Mouse (Mus musculus) megakaryocyte, adult 5-6 weeks (primary cell): Measurements from ENCODE around the gene Stum. TPM values are rescaled to one million over a fixed set of nuclear protein-coding genes. Genes with fewer than 3 reads are reported as not detected.
"Not testable (repeated sequence)": the region's sequence is repeated elsewhere in the genome, so short reads cannot be mapped to it uniquely, and the experiment has no call there.

Source experiments
- ATAC-seq: 2 replicates; pipeline ENCODE4 v1.8.0; 2016; ENCODE audit warnings: mild to moderate bottlenecking, inconsistent platforms; ENCODE audit not compliant: poor library complexity, severe bottlenecking
- total RNA-seq, 2 experiments: library from RNA; stranded (forward) in 1 of 2; stranded (reverse) in 1 of 2; fragments of 153-499, 151-499 nt in 1 of 2; fragments of 221-1000, 200-1000 nt in 1 of 2; gene quantifications; 2 replicates each; pipeline versions ENCODE4 v1.2.3 to v1.2.4; 2015 to 2017

Stum gene
- total RNA-seq (2015) = not detected in 2 replicates
- not detected in 2 replicates for total RNA-seq (2017)

- ATAC-seq = peak; percentile 92
Measured at GRCm38 (mm10) chr1:180483399-180484291, at the start of gene Stum. Stum (minus strand) TSS chr1:180483504.

- ATAC-seq = no peak
Measured at GRCm38 (mm10) chr1:180532671-180533070, 49.4 kb upstream of the Stum start.

GRCm38 (mm10) chr1:180530457-180531263 lies 47.4 kb upstream of the Stum start:
- no peak for ATAC-seq

GRCm38 (mm10) chr1:180529847-180530246 lies 46.5 kb upstream of the Stum start:
- ATAC-seq = no peak

GRCm38 (mm10) chr1:180525301-180525700 lies 42.0 kb upstream of the Stum start:
- ATAC-seq = no peak

DNA sequence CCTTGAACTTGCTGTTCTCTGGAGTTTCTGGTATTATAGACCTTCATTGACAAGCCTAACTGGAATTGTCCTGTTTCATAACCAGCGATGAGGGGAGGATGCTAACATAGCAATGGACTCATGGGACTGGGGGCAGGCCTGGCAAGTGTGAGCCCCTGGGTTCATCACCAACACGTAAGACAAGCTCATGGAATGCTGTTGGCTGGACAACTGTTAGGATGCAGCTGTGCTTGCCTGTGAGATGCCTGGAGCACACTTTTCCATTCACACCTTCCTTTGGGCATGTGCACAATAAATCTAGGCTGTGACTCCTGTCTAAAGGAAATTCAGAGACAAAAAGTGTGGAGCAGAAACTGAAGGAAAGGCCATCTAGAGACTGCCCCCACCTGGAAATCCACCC lies 40.0 kb upstream of the Stum start:
- ATAC-seq = no peak

DNA sequence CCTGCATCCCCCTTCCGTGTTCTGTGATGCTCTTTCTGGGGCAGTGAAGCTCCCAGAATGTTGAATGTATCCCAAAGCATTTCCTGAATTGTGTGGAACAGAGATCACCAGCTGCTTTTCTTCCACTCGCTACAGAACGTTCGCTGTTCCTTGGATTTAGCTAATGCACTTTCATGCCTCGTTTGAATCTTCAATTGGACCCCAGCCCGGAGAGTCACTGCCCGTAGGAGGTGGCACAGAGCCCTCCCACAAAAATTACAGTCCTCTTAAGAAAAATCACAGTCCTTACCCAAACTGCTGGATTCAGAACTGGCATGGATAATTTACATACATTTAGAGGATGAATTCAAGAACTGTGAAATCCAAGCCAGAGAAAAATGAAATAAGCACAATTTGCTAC lies 36.9 kb upstream of the Stum start:
- ATAC-seq = no peak

- ATAC-seq = peak; percentile 53; the same call in 1 of the 2 replicates
Measured at GRCm38 (mm10) chr1:180519520-180519919, 36.2 kb upstream of the Stum start.

DNA sequence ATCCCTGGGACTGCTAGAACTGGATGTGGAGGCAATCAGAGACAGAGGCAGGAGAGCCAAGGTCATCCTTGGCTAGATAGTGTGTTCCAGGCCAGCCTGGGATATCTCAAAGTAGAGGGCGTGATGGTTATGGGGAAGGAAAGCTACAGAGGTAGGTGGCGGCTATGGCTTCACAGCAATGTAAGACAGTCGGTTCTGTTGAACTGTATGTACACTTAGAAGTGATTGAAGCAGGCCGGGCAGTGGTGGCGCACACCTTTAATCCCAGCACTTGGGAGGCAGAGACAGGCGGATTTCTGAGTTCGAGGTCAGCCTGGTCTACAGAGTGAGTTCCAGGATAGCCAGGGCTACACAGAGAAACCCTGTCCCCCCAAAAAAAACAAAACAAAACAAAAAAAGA lies 35.6 kb upstream of the Stum start:
- not testable (repeated sequence) for ATAC-seq

DNA sequence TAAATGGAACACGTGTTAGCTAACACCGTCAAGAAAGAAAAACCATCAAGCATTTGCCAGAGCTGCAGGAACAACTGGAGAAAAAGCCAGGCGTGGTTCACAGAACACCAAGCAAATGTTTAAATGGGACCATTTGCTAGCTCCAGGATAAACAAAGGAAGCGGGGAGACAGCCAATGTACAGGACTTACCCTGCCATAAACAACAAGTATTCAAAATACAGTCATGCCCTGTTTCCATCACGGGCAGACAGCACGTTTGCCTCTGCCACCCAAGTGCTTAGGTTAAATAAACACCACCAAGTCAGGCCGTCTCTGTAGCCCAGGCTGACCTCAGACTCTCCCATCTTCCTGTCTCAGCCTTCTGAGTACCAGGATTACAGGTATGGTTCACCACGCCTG lies 35.1 kb upstream of the Stum start:
- no peak for ATAC-seq

DNA sequence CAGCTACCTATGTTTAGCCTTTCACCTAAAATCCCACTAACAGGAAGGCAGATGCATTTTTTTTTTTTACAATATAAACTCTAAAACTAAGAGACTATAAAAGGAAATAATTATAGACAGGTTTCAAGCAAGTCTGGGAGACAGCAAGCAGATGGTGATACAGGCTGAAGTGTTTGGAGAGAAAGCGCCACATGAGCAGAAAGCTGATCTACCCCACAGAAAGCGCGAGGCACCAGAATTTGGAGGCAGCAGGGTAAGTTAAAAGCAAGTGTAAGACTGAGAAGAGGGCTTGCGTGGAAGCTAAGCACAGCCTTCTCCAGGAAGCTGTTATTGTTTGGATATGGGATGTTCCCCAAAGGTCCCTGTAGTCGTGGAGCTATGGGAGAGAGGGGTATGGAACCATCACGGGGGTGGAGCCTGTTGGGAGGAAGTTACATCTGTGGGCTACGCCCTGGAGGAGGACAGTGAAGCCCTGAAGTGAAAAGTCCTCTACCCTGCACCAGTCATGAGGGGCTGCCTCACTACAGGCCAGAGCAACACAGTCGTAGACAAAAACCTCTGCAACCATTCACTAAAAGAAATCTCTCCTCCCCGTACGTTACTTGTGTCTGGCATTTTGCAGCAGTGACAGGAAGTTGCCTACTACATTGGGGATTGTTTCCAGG lies 34.2 kb upstream of the Stum start:
- peak; percentile 75 for ATAC-seq

DNA sequence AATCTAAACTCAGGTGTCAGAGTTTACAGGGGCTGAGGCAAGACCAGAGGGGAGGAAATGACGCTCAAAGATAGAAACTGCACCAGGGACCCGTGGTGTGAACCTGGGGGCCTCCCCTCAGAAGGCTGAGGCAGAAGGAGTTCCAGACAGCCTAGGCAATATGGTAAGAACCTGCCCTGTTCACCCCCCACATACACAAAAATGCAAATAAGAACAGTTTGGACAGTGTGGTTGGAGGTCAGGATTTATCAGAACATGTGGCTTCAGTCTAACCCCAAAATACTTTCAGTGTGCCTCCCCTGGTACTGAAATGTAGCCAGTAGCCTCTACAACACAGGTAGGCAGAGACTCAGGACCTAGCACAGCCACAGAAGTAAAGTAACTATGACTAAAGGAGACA lies 30.8 kb upstream of the Stum start:
- no peak for ATAC-seq

DNA sequence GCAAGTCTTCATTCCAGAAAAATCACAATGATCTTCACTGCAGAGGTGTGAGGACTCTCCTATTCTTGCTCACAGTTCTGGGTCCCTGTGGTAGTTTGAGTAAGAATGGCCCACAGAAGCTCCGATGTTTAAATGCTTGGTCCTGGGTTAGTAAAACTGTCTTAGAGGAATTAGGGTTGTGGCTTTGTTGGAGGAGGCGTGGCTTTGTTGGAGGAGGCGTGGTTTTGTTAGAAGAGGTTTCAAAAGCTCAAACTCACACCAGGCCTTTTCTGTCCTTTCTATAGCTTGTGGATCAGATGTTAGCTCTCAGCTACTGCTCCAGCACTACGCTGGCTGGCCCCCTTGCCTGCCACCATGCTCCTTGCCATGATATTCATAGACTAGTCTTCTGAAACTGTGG lies 27.6 kb upstream of the Stum start:
- peak; percentile 47 for ATAC-seq

- 0 out of 2 replicates have a peak, but pooled peaks have one; percentile 34 for ATAC-seq
Measured at GRCm38 (mm10) chr1:180510442-180510841, 27.1 kb upstream of the Stum start.

DNA sequence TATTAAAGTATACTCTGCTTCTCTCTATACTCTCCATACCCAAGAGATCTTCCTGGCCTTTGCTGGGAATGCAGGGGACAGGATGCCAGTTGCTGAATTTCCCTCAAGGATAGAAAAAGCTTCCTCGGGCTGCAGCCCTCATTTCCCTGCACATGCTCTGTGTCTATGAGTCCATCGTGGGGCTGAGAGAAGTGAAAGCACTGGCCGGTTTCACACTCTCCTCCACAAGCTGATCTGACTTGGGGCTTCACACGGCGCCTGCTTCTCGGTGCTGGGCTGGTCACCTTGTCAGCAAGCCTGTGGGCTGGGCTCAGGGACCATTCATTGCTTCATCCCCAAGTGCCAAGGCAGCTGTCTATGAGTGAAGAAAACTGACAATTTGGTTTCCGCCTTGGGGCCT lies 25.4 kb upstream of the Stum start:
- ATAC-seq = peak; percentile 78

DNA sequence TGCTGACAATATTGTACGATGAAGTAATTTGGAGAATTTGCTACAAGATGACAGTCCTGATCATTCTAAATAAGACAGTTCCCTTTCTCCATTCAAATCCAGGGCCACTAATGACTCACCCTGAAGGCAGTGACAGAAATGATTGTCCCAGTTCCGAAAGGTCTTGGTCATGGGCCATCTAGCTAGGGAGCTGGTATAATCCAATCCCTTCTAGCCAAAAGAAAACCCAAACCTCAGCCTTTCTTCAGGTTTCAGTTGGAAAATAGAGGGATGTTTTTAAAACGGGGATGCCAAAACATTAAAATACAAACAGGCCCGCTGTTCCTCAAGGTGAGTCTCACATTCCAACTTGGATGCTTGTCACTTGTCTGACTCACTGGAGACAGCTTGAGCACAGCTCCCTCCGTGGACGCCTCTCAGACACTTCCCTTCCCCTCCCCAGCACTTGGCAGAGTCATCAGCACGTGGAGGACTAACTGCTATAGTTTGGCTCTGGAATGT lies 24.0 kb upstream of the Stum start:
- ATAC-seq = no peak

GRCm38 (mm10) chr1:180506341-180506740 lies 23.0 kb upstream of the Stum start:
- ATAC-seq = no peak

DNA sequence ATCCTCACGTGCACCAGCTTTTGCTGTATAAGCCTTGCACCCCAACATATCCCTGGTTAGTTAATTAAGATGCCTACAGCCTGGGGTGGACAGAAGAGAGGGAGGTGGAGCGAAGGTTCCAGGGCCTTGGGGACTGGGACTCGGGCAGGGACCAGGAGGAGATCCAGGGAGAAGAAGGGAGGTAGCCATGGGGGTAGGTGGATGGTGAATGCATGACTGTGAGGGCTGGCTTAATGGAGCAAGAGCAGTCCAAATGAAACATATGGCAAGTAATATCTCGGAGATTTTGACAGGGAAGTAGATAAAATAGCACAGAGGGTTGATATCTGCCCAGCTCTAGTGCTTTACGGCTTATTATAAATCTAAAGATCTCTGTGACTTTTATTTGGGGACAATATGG lies 21.6 kb upstream of the Stum start:
- no peak for ATAC-seq

GRCm38 (mm10) chr1:180503484-180503883 lies 20.2 kb upstream of the Stum start:
- no peak for ATAC-seq

DNA sequence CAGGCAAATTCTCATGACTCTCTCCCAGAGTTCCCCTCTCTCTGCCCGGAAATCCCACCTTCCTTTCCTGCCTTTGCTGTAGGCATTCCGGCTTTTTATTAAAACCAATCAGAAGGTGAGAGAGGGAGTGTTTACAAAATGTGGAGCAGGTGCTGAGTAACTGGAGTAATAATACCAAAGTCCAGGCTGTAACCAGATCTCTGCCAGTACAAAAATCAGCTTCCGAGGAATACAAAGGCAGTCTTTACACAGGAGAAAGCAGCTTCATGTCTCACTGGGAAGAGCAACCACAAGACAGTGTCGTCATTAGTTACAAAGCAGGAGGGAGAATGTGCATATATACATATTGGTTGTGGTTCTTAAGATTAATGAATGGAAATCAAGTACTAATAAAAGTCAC lies 19.3 kb upstream of the Stum start:
- no peak for ATAC-seq

DNA sequence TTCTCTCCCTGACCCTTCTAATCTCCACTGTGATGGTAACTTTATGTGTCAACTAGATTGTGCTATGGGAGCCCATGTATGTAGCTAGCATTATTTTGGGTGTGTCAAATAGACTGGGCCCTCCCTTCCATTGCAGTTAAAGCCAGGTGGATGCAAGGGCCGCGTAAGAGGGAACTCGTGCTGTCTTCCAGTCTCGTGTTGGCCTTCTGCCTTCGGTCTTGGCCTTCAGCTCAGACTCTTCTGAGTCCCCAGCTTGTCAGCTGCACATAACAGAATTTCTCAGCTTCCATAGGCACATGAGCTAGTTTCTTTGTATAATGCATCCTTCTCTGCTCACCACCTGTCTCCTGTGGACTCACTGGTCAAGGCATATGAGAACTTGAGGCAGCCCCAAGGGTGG lies 17.3 kb upstream of the Stum start:
- no peak for ATAC-seq
